Mouse (Mus musculus) adrenal gland, postnatal 14 days (tissue): ENCODE measurements around the gene Pqlc2. TPM values are rescaled to one million over a fixed set of nuclear protein-coding genes. Genes with fewer than 3 reads are reported as not detected.

Experiments
- DNase-seq: peaks from one replicate; pipeline ENCODE4 v3.0.0; 2021; ENCODE audit warnings: mixed read lengths
- total RNA-seq: library from RNA; stranded (reverse); gene quantifications from 2 replicates; pipeline ENCODE4 v1.2.3, GENCODE M21; 2021

Gene Pqlc2
- total RNA-seq, 1 experiment from 2014 or later, result 10.0 TPM

- DNase-seq, result no peak
Observed at GRCm38 (mm10) chr4:139307916-139308315, 2.6 kb downstream of the Pqlc2 start.

- DNase-seq, result no peak
Observed at GRCm38 (mm10) chr4:139305521-139305920, 5.0 kb downstream of the Pqlc2 start.

GRCm38 (mm10) chr4:139302241-139302640, 8.3 kb downstream of the Pqlc2 start:
- DNase-seq, result no peak

- no peak for DNase-seq
Observed at GRCm38 (mm10) chr4:139301780-139302179, 8.7 kb downstream of the Pqlc2 start.

- no peak for DNase-seq
Observed at GRCm38 (mm10) chr4:139298671-139299366, 11.7 kb downstream of the Pqlc2 start.

- peak; percentile 79 for DNase-seq
Observed at GRCm38 (mm10) chr4:139297566-139297965, 12.9 kb downstream of the Pqlc2 start.

- DNase-seq, result peak; percentile 50
Observed at GRCm38 (mm10) chr4:139292038-139292437, 18.5 kb downstream of the Pqlc2 start.

GRCm38 (mm10) chr4:139291099-139291498, 19.4 kb downstream of the Pqlc2 start:
- DNase-seq, result no peak

- peak; percentile 78 for DNase-seq
Observed at GRCm38 (mm10) chr4:139289017-139289416, 21.5 kb downstream of the Pqlc2 start.

- DNase-seq, result peak; percentile 93
Observed at GRCm38 (mm10) chr4:139287122-139287863, 23.2 kb downstream of the Pqlc2 start.

- no peak for DNase-seq
Observed at GRCm38 (mm10) chr4:139286234-139286633, 24.3 kb downstream of the Pqlc2 start.

GRCm38 (mm10) chr4:139284877-139285276, 25.6 kb downstream of the Pqlc2 start:
- no peak for DNase-seq

- DNase-seq, result peak; percentile 72
Observed at GRCm38 (mm10) chr4:139282955-139283417, 27.5 kb downstream of the Pqlc2 start.

- DNase-seq, result peak; percentile 31
Observed at GRCm38 (mm10) chr4:139281791-139282345, 28.6 kb downstream of the Pqlc2 start.

- no peak for DNase-seq
Observed at GRCm38 (mm10) chr4:139280530-139280929, 30.0 kb downstream of the Pqlc2 start.

- DNase-seq, result no peak
Observed at GRCm38 (mm10) chr4:139276411-139276810, 34.1 kb downstream of the Pqlc2 start.

GRCm38 (mm10) chr4:139274573-139274972, 35.9 kb downstream of the Pqlc2 start:
- no peak for DNase-seq

GRCm38 (mm10) chr4:139272951-139273680, 37.4 kb downstream of the Pqlc2 start:
- peak; percentile 70 for DNase-seq

- DNase-seq, result no peak
Observed at GRCm38 (mm10) chr4:139271562-139271961, 38.9 kb downstream of the Pqlc2 start.

GRCm38 (mm10) chr4:139270168-139270567, 40.3 kb downstream of the Pqlc2 start:
- DNase-seq, result no peak

- DNase-seq, result no peak
Observed at GRCm38 (mm10) chr4:139268242-139268641, 42.3 kb downstream of the Pqlc2 start.

- DNase-seq, result no peak
Observed at GRCm38 (mm10) chr4:139267335-139267734, 43.2 kb downstream of the Pqlc2 start.

GRCm38 (mm10) chr4:139266500-139266865, 44.0 kb downstream of the Pqlc2 start:
- no peak for DNase-seq
